Mouse (Mus musculus) kidney, adult 2 months (tissue): ENCODE measurements at regions not wholly inside any gene's neighbourhood (a gene's known extent, or its start where the extent isn't known, plus 50 kb on each side); places are given as distances from the start of the nearest gene placed in this dataset.

ENCODE experiments used
- CTCF ChIP-seq: fragments of 200-500 bp; conservative IDR thresholded peaks from 2 replicates; pipeline ENCODE4 v1.5.1; 2011; ENCODE audit warnings: low read depth, mild to moderate bottlenecking, control low read depth, low read length, moderate library complexity, mixed read lengths; ENCODE audit not compliant: insufficient read depth, insufficient read length
- POLR2A ChIP-seq: fragments of 200-500 bp; IDR thresholded peaks from one replicate; pipeline ENCODE4 v1.6.1; 2011; ENCODE audit warnings: low read depth, low read length, control low read depth

DNA sequence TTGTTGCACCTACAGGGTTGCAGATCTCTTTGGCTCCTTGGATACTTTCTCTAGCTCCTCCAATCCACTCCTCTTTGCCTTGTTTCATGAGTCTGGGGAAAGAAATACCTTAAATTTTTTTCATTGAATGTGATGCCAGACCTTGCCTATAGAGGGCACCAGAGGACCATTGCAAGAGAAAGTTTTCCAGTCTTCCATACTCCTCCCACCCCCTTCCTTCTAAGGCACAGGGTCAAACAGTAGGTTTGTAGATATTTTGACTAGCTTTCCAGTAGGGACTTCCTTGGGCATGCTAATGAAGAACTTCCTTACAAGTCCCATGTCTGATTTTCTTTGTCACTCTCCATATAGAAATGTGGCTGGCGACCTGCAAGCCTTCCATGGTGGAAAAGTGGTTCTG is 379.3 kb upstream of the Fam98a start:
- TF ChIP-seq CTCF (peak; percentile 44), POLR2A (no peak)
